Mouse (Mus musculus) MEL (cell line): ENCODE data around the gene Iqsec1. TPM values are rescaled to one million over a fixed set of nuclear protein-coding genes. Genes with fewer than 3 reads are reported as not detected.

ENCODE experiments used
- DNase-seq: peaks from one replicate; pipeline ENCODE4 v3.0.0; 2011; ENCODE audit warnings: low read depth, low spot score
- H3K27ac ChIP-seq: 2 replicates; pipeline ENCODE4 v1.5.1; 2012; ENCODE audit warnings: low read depth, mild to moderate bottlenecking, control low read depth, low read length, moderate library complexity; ENCODE audit not compliant: control insufficient read depth
- H3K27me3 ChIP-seq, 2 experiments: fragments of 150-350 bp in 1 of 2; sonication (generic) in 1 of 2; 2 replicates each; pipeline ENCODE4 v1.6.1; 2012; ENCODE audit warnings: low read length in 2 of 2, mild to moderate bottlenecking in 2 of 2, improper control_type of control experiment in 1 of 2, moderate library complexity in 1 of 2; ENCODE audit not compliant: insufficient read depth in 2 of 2, control insufficient read depth in 1 of 2
- H3K36me3 ChIP-seq, 2 experiments: 2 replicates each; pipeline ENCODE4 v1.6.1; 2012 to 2014; ENCODE audit warnings: low read length in 2 of 2, improper control_type of control experiment in 1 of 2, inconsistent platforms in 1 of 2, mild to moderate bottlenecking in 1 of 2; ENCODE audit not compliant: insufficient read depth in 2 of 2, control insufficient read depth in 1 of 2
- H3K4me1 ChIP-seq, 2 experiments: fragments of 150-350 bp in 1 of 2; sonication (generic) in 1 of 2; 2 replicates each; pipeline ENCODE4 v1.6.1; 2012; ENCODE audit warnings: low read length in 2 of 2, improper control_type of control experiment in 1 of 2, mild to moderate bottlenecking in 1 of 2; ENCODE audit not compliant: insufficient read depth in 2 of 2, control insufficient read depth in 1 of 2
- H3K4me3 ChIP-seq, 2 experiments: fragments of 150-350 bp in 1 of 2; sonication (generic) in 1 of 2; 2 replicates each; pipeline ENCODE4 v1.5.1; 2012; ENCODE audit warnings: low read depth in 2 of 2, low read length in 2 of 2, mild to moderate bottlenecking in 2 of 2, moderate library complexity in 2 of 2, control low read depth in 1 of 2, improper control_type of control experiment in 1 of 2; ENCODE audit not compliant: control insufficient read depth in 1 of 2, insufficient read depth in 1 of 2
- H3K79me2 ChIP-seq: 2 replicates; pipeline ENCODE4 v1.6.1; 2012; ENCODE audit warnings: mild to moderate bottlenecking, low read length, moderate library complexity; ENCODE audit not compliant: control insufficient read depth, poor library complexity, insufficient read depth
- H3K9ac ChIP-seq: 2 replicates; pipeline ENCODE4 v1.6.1; 2012; ENCODE audit warnings: low read depth, mild to moderate bottlenecking, control low read depth, low read length, moderate library complexity; ENCODE audit not compliant: control insufficient read depth, poor library complexity, severe bottlenecking
- H3K9me3 ChIP-seq: fragments of 150-350 bp; sonication (generic); replicated peaks from 2 replicates; pipeline ENCODE4 v1.6.1; 2012; ENCODE audit warnings: mild to moderate bottlenecking, low read length, improper control_type of control experiment, moderate library complexity; ENCODE audit not compliant: insufficient read depth
- CHD1 ChIP-seq: IDR thresholded peaks from 2 replicates; pipeline ENCODE4 v1.6.1; 2012; ENCODE audit warnings: low read depth, mild to moderate bottlenecking, inconsistent platforms, low read length, improper control_type of control experiment
- E2F4 ChIP-seq: IDR thresholded peaks from 2 replicates; pipeline ENCODE4 v1.6.1; 2011; ENCODE audit warnings: low read depth, low read length, improper control_type of control experiment, borderline replicate concordance
- ELF1 ChIP-seq: IDR thresholded peaks from 2 replicates; pipeline ENCODE4 v1.6.1; 2014; ENCODE audit warnings: low read depth, mild to moderate bottlenecking, inconsistent platforms, low read length, improper control_type of control experiment, moderate library complexity
- EP300 ChIP-seq, 2 experiments: IDR thresholded peaks; 2 replicates each; pipeline ENCODE4 v1.6.1; 2011; ENCODE audit warnings: improper control_type of control experiment in 2 of 2, low read length in 2 of 2, low read depth in 1 of 2, mild to moderate bottlenecking in 1 of 2
- ETS1 ChIP-seq: IDR thresholded peaks from 2 replicates; pipeline ENCODE4 v1.6.1; 2012; ENCODE audit warnings: low read depth, mild to moderate bottlenecking, inconsistent platforms, low read length, improper control_type of control experiment, moderate library complexity
- MAFK ChIP-seq: IDR thresholded peaks from 2 replicates; pipeline ENCODE4 v1.6.1; 2011; ENCODE audit warnings: low read depth, mild to moderate bottlenecking, low read length, improper control_type of control experiment, borderline replicate concordance
- MAX ChIP-seq: IDR thresholded peaks from 2 replicates; pipeline ENCODE4 v1.6.1; 2011; ENCODE audit warnings: low read length, improper control_type of control experiment
- MYB ChIP-seq: IDR thresholded peaks from 2 replicates; pipeline ENCODE4 v1.6.1; 2011; ENCODE audit warnings: mild to moderate bottlenecking, low read depth, low read length, improper control_type of control experiment
- MYC ChIP-seq: IDR thresholded peaks from 2 replicates; pipeline ENCODE4 v1.6.1; 2011; ENCODE audit warnings: low read depth, mild to moderate bottlenecking, low read length, improper control_type of control experiment, moderate library complexity
- POLR2AphosphoS2 ChIP-seq: IDR thresholded peaks from 2 replicates; pipeline ENCODE4 v1.6.1; 2011; ENCODE audit warnings: low read length, improper control_type of control experiment
- POLR2AphosphoS5 ChIP-seq: IDR thresholded peaks from 2 replicates; pipeline ENCODE4 v1.6.1; 2012; ENCODE audit warnings: low read depth, borderline replicate concordance, mild to moderate bottlenecking, inconsistent platforms, low read length, moderate library complexity, mixed read lengths
- RAD21 ChIP-seq: IDR thresholded peaks from 2 replicates; pipeline ENCODE4 v1.6.1; 2011; ENCODE audit warnings: mild to moderate bottlenecking, low read depth, low read length, improper control_type of control experiment
- RCOR1 ChIP-seq: IDR thresholded peaks from 2 replicates; pipeline ENCODE4 v1.6.1; 2012; ENCODE audit warnings: low read depth, mild to moderate bottlenecking, inconsistent platforms, low read length, improper control_type of control experiment
- SIN3A ChIP-seq: IDR thresholded peaks from 2 replicates; pipeline ENCODE4 v1.6.1; 2012; ENCODE audit warnings: low read length, improper control_type of control experiment, inconsistent platforms
- TAL1 ChIP-seq: IDR thresholded peaks from 2 replicates; pipeline ENCODE4 v1.6.1; 2012; ENCODE audit warnings: mild to moderate bottlenecking, inconsistent platforms, low read length, moderate library complexity, mixed read lengths
- TBP ChIP-seq: IDR thresholded peaks from 2 replicates; pipeline ENCODE4 v1.8.0; 2011; ENCODE audit warnings: low read depth, low read length, improper control_type of control experiment
- TCF12 ChIP-seq: IDR thresholded peaks from 2 replicates; pipeline ENCODE4 v1.6.1; 2014; ENCODE audit warnings: low read depth, mild to moderate bottlenecking, inconsistent platforms, low read length, improper control_type of control experiment, moderate library complexity
- UBTF ChIP-seq: IDR thresholded peaks from 2 replicates; pipeline ENCODE4 v1.6.1; 2012; ENCODE audit warnings: low read depth, mild to moderate bottlenecking, inconsistent platforms, low read length, improper control_type of control experiment, moderate library complexity, borderline replicate concordance; ENCODE audit not compliant: insufficient read depth
- USF2 ChIP-seq, 2 experiments: IDR thresholded peaks; 2 replicates each; pipeline ENCODE4 v1.6.1; 2011 to 2012; ENCODE audit warnings: improper control_type of control experiment in 2 of 2, low read length in 2 of 2, borderline replicate concordance in 1 of 2, inconsistent platforms in 1 of 2, low read depth in 1 of 2, mild to moderate bottlenecking in 1 of 2; ENCODE audit not compliant: insufficient read depth in 1 of 2
- ZC3H11A ChIP-seq: IDR thresholded peaks from 2 replicates; pipeline ENCODE4 v1.6.1; 2012; ENCODE audit warnings: low read depth, mild to moderate bottlenecking, inconsistent platforms, low read length, improper control_type of control experiment
- ZMIZ1 ChIP-seq: IDR thresholded peaks from 2 replicates; pipeline ENCODE4 v1.6.1; 2012; ENCODE audit warnings: low read depth, mild to moderate bottlenecking, inconsistent platforms, low read length, improper control_type of control experiment, moderate library complexity
- ZNF384 ChIP-seq: IDR thresholded peaks from 2 replicates; pipeline ENCODE4 v1.6.1; 2012; ENCODE audit warnings: low read depth, mild to moderate bottlenecking, inconsistent platforms, low read length, improper control_type of control experiment
- polyA plus RNA-seq, 2 experiments: library from polyadenylated mRNA; stranded (reverse) in 1 of 2; unstranded in 1 of 2; fragments of >175 nt in 1 of 2; fragments of >200 nt in 1 of 2; gene quantifications; 2 replicates each; pipeline versions ENCODE4 v1.2.1 to v1.2.4; 2012; ENCODE audit warnings: low replicate concordance in 2 of 2, low read depth in 1 of 2; ENCODE audit not compliant: insufficient read length in 2 of 2, insufficient read depth in 1 of 2, missing spikeins in 1 of 2
- total RNA-seq: library from RNA; depleted of rRNA; stranded (reverse); fragments of 300-350 nt; gene quantifications from 2 replicates; pipeline ENCODE4 v1.2.3, GENCODE M21; 2012

Iqsec1 gene
- total and polyA plus RNA-seq, 3 experiments, result 14.8 to 73.4 (median 30.8) TPM

DNA sequence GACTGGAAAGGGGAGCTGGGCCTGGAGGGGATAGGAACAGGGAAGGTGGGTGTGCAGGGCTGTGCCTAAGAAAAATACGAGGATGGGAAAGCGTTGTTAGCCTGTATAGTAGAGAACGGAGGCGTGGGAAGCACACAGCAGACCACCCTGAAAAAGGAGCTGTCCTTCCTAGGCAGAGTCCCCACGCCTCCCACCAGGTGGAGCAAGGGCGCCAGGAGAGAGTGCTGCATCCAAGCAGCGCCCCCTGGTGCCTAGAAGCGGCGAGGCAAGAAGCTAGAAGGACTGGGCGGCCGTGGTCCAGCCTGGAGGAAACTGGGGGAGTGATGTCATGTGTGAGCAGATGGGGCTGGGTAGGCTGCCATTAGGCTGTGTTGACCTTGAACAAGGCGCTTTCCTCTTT lies 251.1 kb downstream of the Iqsec1 start (continued):
- TF ChIP-seq MYB (no peak), TBP (no peak), USF2 (IDR thresholded peaks at IDR 0.05; ENCODE audit: borderline replicate concordance in 1 of 2, insufficient read depth in 1 of 2, low read depth in 1 of 2, low read length in 2 of 2) (no peak), ZNF384 (peak; percentile 32; the same call in 1 of the 2 replicates), EP300 (IDR thresholded peaks at IDR 0.05; ENCODE audit: low read depth in 1 of 2, low read length in 2 of 2) (peak in 1 of 2 experiments; percentile 24; a peak in 1 of 4 replicates), ZMIZ1 (no peak), MYC (no peak), POLR2AphosphoS5 (no peak), SIN3A (peak; percentile 44; the same call in 1 of the 2 replicates), POLR2AphosphoS2 (no peak), RCOR1 (no peak), MAFK (no peak), UBTF (no peak), ETS1 (no peak), ZC3H11A (peak; percentile 72), ELF1 (no peak)

DNA sequence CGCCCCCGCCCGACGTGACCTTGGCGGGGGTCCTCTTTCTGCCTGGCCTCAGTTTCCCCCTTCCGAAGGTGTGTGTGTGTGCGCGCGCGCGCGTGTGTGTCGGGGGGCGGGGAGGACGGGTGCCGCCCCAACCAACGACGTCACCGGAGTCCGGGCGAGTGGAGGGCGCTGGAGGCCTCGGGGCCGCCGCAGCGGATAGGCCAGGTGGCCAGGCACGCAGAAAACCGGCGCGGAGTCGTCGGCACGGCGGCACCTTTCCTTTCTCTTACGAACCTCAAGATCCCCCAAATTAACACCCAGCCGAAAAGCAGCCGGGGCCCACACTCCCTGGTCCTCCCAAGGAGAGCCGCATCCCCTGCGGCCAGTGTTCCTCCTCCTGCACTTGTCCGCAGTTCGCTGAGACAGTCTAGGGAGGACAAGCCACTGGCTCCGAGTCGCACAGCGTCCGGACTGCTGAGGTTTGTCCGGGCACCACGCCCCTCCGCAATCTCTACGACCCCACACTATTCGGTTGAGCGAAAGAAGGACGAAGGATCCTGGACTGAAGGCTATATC lies 251.7 kb downstream of the Iqsec1 start:
- no peak for DNase-seq
- H3K27ac ChIP-seq, result no peak overlapping the region
- H3K36me3 ChIP-seq, result peaks cover 0 to 3% of the 10 kb centered on the region in 2 experiments; a peak in 1 of 4 replicates
- no peaks in the 10 kb centered on the region for H3K79me2 ChIP-seq
- no peaks in the 10 kb centered on the region for H3K9me3 ChIP-seq
- H3K9ac ChIP-seq, result no peak overlapping the region
- no peak for TF ChIP-seq MYC
- TF ChIP-seq UBTF, result no peak
- no peak for TF ChIP-seq MAX
- TF ChIP-seq ZC3H11A, result no peak
- TF ChIP-seq CHD1, result no peak
- TF ChIP-seq TAL1, result no peak
- no peak for TF ChIP-seq RAD21
- TF ChIP-seq USF2 (IDR thresholded peaks at IDR 0.05; ENCODE audit: borderline replicate concordance in 1 of 2, insufficient read depth in 1 of 2, low read depth in 1 of 2, low read length in 2 of 2), result no peak
- no peak for TF ChIP-seq E2F4
- TF ChIP-seq TCF12, result no peak
- no peak for TF ChIP-seq TBP
- TF ChIP-seq MAFK, result no peak
- TF ChIP-seq, all 39 proteins: peak for 0
- Histone ChIP-seq H3K4me3 (no peak overlapping the region), H3K4me1 (no peaks in the 10 kb centered on the region), H3K27me3 (no peaks in the 10 kb centered on the region)
